Mouse (Mus musculus) ES-Bruce4 (cell line): Measurements from ENCODE around the gene Cgrrf1. TPM values are rescaled to one million over a fixed set of nuclear protein-coding genes. Genes with fewer than 3 reads are reported as not detected.

Experiments
- H3K27ac ChIP-seq: 2 replicates; pipeline ENCODE4 v1.5.1; 2012; ENCODE audit warnings: low read length, inconsistent platforms; ENCODE audit not compliant: insufficient read depth
- H3K27me3 ChIP-seq: 2 replicates; pipeline ENCODE4 v1.6.1; 2012; ENCODE audit warnings: mild to moderate bottlenecking, low read length, inconsistent platforms; ENCODE audit not compliant: control insufficient read depth, poor library complexity, insufficient read depth, severe bottlenecking
- H3K36me3 ChIP-seq: 2 replicates; pipeline ENCODE4 v1.6.1; 2012; ENCODE audit warnings: inconsistent platforms, mild to moderate bottlenecking, low read length, moderate library complexity; ENCODE audit not compliant: control insufficient read depth, poor library complexity, insufficient read depth, severe bottlenecking
- H3K4me1 ChIP-seq: one replicate; pipeline ENCODE4 v1.8.1; 2011; ENCODE audit warnings: low read length; ENCODE audit not compliant: control insufficient read depth, insufficient read depth
- H3K4me3 ChIP-seq: 2 replicates; pipeline ENCODE4 v1.5.1; 2011; ENCODE audit warnings: low read depth, mild to moderate bottlenecking, low read length
- H3K9ac ChIP-seq: 2 replicates; pipeline ENCODE4 v1.6.1; 2012; ENCODE audit warnings: low read depth, mild to moderate bottlenecking, inconsistent platforms; ENCODE audit not compliant: poor library complexity, severe bottlenecking
- H3K9me3 ChIP-seq: replicated peaks from 2 replicates; pipeline ENCODE4 v1.6.1; 2012; ENCODE audit warnings: mild to moderate bottlenecking, low read length, inconsistent platforms; ENCODE audit not compliant: control insufficient read depth, poor library complexity, insufficient read depth, severe bottlenecking
- CTCF ChIP-seq: IDR thresholded peaks from one replicate; pipeline ENCODE4 v1.8.1; 2011; ENCODE audit warnings: low read depth, low read length
- EP300 ChIP-seq: IDR thresholded peaks from 2 replicates; pipeline ENCODE4 v1.6.1; 2011; ENCODE audit warnings: low read depth, low read length; ENCODE audit not compliant: insufficient read depth
- POLR2A ChIP-seq: IDR thresholded peaks from one replicate; pipeline ENCODE4 v1.8.1; 2011; ENCODE audit warnings: low read length; ENCODE audit not compliant: insufficient read depth
- polyA plus RNA-seq: library from polyadenylated mRNA; stranded (reverse); fragments of >200 nt; gene quantifications from 2 replicates; pipeline ENCODE4 v1.2.4, GENCODE M21; 2011; ENCODE audit warnings: low read depth; ENCODE audit not compliant: missing spikeins, insufficient read depth, insufficient read length

The Cgrrf1 gene
- polyA plus RNA-seq, 1 experiment: 12.4 TPM

DNA sequence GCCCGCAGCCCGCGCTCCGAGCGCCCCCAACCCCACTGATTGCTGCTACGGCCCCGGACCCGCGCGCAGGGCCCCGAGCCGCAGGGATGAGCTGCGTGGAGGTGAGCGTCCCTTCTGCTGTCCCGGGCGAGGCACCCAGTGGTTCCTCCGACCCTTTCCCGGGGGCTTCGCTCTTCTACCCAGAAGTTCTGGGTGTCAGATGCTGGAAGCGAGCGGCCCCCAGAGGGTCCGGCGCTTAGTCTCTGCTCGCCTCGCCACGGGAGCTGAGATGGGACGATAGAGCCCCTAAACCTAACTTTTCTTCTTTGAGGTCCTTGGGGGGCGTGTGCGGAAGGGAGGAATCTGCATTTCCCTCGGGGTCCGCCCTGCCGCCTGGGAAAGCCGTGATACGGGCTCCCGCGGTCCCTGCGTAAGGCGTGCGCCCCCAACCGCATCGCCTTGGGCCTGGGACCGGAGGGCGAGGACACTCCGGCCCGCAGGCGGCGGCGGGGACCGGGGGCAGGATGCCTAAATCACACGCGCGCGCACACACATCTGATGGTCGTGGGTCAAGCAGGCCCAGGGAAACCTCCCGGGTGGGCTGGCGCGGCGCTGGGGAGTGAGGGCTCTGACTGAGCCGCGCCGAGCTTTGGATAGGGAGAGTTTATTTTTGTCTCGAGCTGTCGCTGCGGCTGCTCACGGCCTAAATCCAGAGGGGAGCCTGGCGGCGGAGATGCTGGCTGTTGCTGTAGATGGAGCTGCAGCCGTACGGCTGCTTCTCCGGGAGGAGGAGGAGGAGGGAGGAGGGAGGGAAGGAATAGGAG is 51.3 kb downstream of the Cgrrf1 start:
- no peaks in the 10 kb centered on the region for H3K36me3 ChIP-seq
- TF ChIP-seq EP300 (no peak), POLR2A (no peak), CTCF (no peak)
- H3K27me3 ChIP-seq: peaks cover 8% of the 10 kb centered on the region
- peak overlapping the region; percentile 49 for H3K4me3 ChIP-seq
- peak overlapping the region; percentile 62 for H3K9ac ChIP-seq
- no peaks in the 10 kb centered on the region for H3K4me1 ChIP-seq
- no peak overlapping the region for H3K27ac ChIP-seq
- H3K9me3 ChIP-seq: no peaks in the 10 kb centered on the region

DNA sequence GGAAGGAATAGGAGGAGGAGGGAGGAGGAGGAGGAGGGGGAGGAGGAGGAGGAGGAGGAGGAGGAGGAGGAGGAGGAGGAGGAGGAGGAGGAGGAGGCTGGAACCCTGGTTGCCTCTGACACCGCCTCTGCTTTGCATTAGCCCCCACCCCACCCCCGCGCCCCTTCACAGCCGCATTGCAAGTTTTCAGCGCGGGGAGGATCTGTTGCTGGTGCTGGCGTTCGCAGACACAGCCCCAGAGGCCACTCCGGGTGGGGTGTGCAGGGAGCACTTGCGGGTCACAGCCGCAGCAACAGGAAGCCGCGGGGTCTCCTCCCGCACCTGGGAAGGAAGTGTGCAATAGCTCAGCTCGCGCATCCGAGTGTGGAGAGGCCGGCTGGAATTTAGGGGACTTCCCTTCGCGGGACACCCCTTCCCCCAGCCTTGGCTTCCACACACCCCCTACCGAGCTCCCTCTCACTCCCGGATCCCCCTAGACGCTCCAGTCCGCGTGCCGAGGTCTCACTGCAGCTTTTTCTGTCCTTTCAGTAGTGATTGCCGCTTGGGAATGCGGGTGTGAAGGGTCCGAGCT is 52.0 kb downstream of the Cgrrf1 start:
- Histone ChIP-seq H3K27ac (no peak overlapping the region), H3K4me1 (no peaks in the 10 kb centered on the region)

DNA sequence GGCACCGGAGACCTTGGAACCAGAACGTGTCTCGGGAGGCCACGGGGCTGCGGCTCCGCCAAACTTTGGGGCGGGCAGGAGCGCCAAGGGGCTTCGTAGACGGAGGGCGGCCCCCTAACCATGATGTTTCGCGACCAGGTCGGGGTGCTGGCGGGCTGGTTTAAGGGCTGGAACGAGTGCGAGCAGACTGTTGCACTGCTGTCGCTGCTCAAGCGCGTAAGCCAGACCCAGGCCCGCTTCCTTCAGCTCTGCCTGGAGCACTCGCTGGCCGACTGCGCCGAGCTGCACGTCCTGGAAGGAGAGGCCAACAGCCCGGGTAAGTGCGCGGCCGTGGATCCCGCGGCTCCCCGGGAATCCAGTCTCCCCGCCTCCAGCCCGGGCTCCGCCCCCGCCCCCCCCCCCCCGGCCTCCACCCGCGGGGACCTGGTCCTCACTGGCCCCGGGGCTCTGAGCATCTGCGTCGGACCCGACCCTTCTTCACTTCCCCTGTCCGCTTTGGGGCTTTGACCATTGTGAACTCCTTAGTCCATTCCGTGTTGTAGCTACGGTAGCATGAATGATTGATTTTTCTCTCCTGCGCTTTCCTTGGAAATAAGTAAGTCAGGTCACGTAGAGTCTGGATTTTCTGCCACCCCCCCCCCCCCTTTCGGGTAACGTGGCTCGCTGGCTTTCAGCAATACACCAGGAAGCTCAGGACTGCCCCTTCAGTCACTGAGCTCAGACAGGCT is 52.9 kb downstream of the Cgrrf1 start:
- TF ChIP-seq CTCF (no peak), POLR2A (no peak), EP300 (no peak)
- Histone ChIP-seq H3K4me3 (peak overlapping the region; percentile 84), H3K9me3 (no peaks in the 10 kb centered on the region), H3K9ac (peak overlapping the region; percentile 28), H3K4me1 (no peaks in the 10 kb centered on the region), H3K27me3 (peaks cover 8% of the 10 kb centered on the region), H3K27ac (no peak overlapping the region), H3K36me3 (no peaks in the 10 kb centered on the region)

More for the DNA sequence above, 52.0 kb downstream of the Cgrrf1 start:
- no peaks in the 10 kb centered on the region for H3K9me3 ChIP-seq
- peak overlapping the region; percentile 84 for H3K4me3 ChIP-seq
- peak overlapping the region; percentile 62 for H3K9ac ChIP-seq
- peaks cover 8% of the 10 kb centered on the region for H3K27me3 ChIP-seq
- H3K36me3 ChIP-seq: no peaks in the 10 kb centered on the region
- TF ChIP-seq EP300 (no peak), CTCF (no peak), POLR2A (no peak)

DNA sequence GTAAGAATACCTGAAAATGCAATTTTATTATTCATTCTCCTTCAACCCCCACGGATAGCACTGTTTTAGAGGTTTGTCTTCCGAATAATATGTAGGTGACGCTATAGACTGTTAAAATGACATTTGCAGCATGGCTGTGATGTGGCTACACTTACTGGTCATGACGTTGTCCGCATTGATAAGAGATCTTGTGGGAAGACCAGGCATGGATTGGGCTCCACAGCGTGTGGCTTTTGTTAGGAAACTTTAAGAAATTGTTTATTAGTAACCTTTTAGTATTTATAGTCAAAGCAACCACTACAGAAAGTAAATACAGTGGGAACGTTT is 53.5 kb downstream of the Cgrrf1 start:
- no peaks in the 10 kb centered on the region for H3K9me3 ChIP-seq
- no peaks in the 10 kb centered on the region for H3K36me3 ChIP-seq
- TF ChIP-seq POLR2A (no peak), CTCF (no peak), EP300 (no peak)
- no peak overlapping the region for H3K27ac ChIP-seq
- peaks cover 8% of the 10 kb centered on the region for H3K27me3 ChIP-seq
- no peak overlapping the region for H3K4me3 ChIP-seq
- no peaks in the 10 kb centered on the region for H3K4me1 ChIP-seq
- no peak overlapping the region for H3K9ac ChIP-seq

DNA sequence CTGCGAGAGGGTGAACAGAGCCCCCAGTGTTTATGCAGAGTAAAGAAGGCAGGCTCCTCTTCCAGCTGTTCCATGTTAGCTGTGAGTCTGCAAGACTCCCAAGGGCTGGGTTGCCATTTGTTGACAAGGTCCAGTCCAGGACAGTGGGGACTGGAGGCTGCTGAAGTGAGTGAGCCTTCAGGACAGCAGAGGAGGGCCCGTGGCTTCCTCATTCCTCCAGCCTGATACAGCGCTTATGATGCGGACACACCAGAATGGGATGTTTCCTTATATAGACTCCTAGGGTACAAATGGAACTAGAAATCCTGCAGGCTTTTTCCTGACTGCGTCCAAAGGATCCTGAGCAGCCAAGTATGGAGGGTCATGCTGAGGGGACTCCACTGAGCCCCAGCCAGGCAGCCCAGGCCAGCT is 54.0 kb downstream of the Cgrrf1 start:
- TF ChIP-seq EP300: no peak
- TF ChIP-seq CTCF: no peak
- TF ChIP-seq POLR2A: no peak
- H3K27me3 ChIP-seq: peaks cover 8% of the 10 kb centered on the region
- no peak overlapping the region for H3K9ac ChIP-seq
- H3K4me3 ChIP-seq: no peak overlapping the region
- H3K27ac ChIP-seq: no peak overlapping the region
- no peaks in the 10 kb centered on the region for H3K9me3 ChIP-seq
- H3K36me3 ChIP-seq: no peaks in the 10 kb centered on the region
- H3K4me1 ChIP-seq: no peaks in the 10 kb centered on the region

DNA sequence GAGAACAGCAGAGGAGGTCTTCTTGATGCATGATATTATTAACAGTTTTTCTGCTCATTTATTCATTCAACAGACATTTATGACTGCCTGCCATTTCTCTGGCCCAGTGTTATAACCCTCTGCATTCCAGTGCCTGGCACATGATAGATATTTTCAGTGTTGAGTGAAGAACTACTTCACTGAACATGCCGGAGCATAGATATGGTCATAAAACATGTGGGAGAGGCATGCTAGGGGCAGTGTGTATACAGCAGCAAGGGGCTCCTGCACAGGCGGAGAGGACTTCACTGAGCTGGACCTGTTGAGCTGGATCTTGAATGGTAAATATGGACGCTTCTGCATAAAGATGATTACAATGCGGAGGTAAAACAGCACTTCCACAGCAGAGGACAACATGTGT is 57.2 kb downstream of the Cgrrf1 start:
- H3K9me3 ChIP-seq: no peaks in the 10 kb centered on the region
- no peak overlapping the region for H3K9ac ChIP-seq
- H3K27me3 ChIP-seq: peaks cover 7% of the 10 kb centered on the region; the same call in 1 of the 2 replicates
- TF ChIP-seq CTCF (no peak), POLR2A (no peak), EP300 (no peak)
- H3K36me3 ChIP-seq: no peaks in the 10 kb centered on the region
- H3K4me1 ChIP-seq: no peaks in the 10 kb centered on the region
- no peak overlapping the region for H3K4me3 ChIP-seq
- no peak overlapping the region for H3K27ac ChIP-seq
